Mouse (Mus musculus): ENCODE data around the gene Rtn4r.
"Not testable (repeated sequence)": the region's sequence is repeated elsewhere in the genome, so short reads cannot be mapped to it uniquely, and the experiment has no call there.

The Rtn4r gene

GRCm38 (mm10) chr16:18194208-18194985, 67.0 kb downstream of the Rtn4r start:
- DNase-seq (ENCODE audit: low spot score in 2 of 2): no peak

DNA sequence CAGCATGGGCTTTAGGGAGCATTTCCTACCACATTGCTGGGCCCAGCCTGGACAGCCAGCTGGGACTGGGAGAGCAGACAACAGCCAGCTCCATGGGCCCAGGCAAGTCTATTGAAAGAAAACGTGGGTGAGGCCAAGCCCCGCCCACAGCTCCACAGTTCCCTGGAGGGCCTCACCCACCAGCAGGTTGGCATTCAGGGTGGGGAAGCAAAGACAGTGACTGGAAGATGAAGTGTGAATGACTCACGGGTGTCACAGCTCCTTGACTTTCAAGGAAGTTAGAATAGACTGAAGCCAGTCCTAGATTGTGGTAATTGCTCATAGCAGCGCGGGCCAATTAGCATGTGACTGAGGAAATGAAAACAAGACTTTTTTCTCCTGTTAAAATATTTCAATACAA, 67.6 kb downstream of the Rtn4r start:
- no peak for DNase-seq (ENCODE audit: low spot score in 2 of 2)

- DNase-seq (ENCODE audit: low spot score in 2 of 2): not testable (repeated sequence)
Measured at GRCm38 (mm10) chr16:18195561-18195960, 68.1 kb downstream of the Rtn4r start.

GRCm38 (mm10) chr16:18197881-18198280, 70.4 kb downstream of the Rtn4r start:
- no peak for DNase-seq (ENCODE audit: low spot score in 2 of 2)

GRCm38 (mm10) chr16:18198365-18199098, 71.1 kb downstream of the Rtn4r start:
- DNase-seq (ENCODE audit: low spot score in 2 of 2): no peak

GRCm38 (mm10) chr16:18200062-18200461, 72.6 kb downstream of the Rtn4r start:
- DNase-seq (ENCODE audit: low spot score in 2 of 2): no peak

GRCm38 (mm10) chr16:18201620-18202019, 74.2 kb downstream of the Rtn4r start:
- no peak for DNase-seq (ENCODE audit: low spot score in 2 of 2)

Measured in spleen, postnatal 14 days (tissue).